Mouse (Mus musculus): ENCODE data around the gene Nup214.

Gene Nup214

DNA sequence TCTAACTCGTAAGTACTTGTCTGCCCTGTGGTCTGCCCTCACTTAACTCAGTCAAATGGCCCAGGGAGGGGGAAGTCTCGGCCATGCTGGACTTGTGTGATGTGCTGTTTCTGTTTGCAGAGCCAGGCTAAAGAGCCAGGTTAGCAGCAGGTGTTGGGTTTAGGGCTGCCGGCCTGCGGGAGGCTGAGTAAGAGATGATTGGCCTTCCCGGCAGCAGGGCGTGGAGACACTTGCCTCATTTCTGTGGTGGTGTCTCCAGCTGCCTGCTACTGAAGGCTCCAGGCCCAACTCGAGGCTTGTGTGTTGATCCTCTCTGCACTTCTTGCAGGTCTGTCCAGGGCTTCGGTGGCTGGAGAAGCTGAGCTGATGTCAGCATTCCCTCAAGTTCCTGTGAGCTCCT lies 77.6 kb downstream of the Nup214 start:
- no peak for DNase-seq

GRCm38 (mm10) chr2:32052418-32052817 lies 78.2 kb downstream of the Nup214 start:
- DNase-seq = no peak

GRCm38 (mm10) chr2:32055357-32055965 lies 81.2 kb downstream of the Nup214 start:
- DNase-seq = no peak

GRCm38 (mm10) chr2:32056524-32056923 lies 82.3 kb downstream of the Nup214 start:
- no peak for DNase-seq

GRCm38 (mm10) chr2:32057360-32057759 lies 83.1 kb downstream of the Nup214 start:
- DNase-seq = no peak

DNA sequence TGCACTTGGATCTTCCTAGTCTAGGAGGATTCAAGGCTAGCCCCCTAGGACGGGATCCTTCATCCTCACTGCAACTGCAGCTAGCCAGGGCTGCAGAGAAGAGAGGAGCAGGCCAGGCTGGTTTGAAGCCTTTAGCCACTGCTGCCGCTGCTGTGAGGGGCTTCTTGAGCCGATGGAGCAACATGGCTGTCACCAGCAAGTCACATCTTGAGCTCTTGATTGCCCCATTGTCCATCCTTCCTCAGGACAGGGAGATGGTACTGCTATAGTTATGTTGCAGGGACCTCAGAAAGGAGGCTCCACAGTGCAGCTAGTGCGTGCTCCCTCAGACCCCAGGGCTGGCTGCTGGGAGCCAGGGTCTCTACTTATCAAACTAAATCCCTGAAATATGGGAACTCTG lies 83.6 kb downstream of the Nup214 start:
- DNase-seq = no peak

- no peak for DNase-seq
These were observed 84.0 kb downstream of the Nup214 start for GRCm38 (mm10) chr2:32058241-32058640.

DNA sequence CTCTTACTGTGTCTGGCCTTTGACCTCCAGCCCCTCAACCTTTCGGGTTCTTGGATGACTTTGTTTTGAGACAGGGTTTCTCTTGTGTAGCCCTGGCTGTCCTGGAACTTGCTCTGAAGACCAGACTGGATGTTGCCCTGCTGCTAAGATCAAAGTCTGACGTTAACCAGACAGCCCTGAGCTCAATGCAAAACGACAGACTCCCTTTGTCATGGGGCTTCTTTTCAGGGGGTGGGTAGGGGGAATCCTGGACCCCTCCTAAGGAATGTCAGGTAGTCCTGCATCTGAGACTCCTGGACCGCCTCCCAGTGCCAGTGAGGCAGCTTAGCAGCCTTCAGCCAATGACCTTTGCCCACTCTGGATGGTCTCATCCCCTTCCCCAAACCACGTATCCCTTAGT lies 84.5 kb downstream of the Nup214 start:
- DNase-seq = no peak

- no peak for DNase-seq
These were observed 85.4 kb downstream of the Nup214 start for GRCm38 (mm10) chr2:32059613-32060012.

GRCm38 (mm10) chr2:32060228-32060805 lies 86.1 kb downstream of the Nup214 start:
- DNase-seq = no peak

DNA sequence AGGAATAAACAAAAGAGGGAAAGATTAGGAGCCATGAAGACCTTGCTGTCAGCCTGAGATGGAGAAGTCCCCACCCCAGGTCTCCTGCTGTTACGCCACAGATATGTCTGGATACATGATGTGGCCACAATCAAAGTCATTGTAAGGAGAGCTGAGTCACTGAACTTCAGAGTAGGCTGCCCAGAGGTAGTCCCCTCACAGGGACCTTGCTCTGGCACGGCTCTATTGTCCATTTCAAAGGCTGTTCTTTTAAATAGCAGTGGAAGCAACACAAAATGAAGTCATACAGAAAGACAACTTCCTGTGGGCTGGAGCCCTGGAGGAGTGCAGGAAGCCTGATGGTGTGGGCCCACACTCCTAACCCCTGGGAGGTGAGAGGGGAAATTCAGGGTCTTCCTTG lies 87.0 kb downstream of the Nup214 start:
- DNase-seq = no peak

GRCm38 (mm10) chr2:32061722-32062505 lies 87.7 kb downstream of the Nup214 start:
- DNase-seq = no peak

GRCm38 (mm10) chr2:32062626-32063410 lies 88.6 kb downstream of the Nup214 start:
- DNase-seq = no peak

DNA sequence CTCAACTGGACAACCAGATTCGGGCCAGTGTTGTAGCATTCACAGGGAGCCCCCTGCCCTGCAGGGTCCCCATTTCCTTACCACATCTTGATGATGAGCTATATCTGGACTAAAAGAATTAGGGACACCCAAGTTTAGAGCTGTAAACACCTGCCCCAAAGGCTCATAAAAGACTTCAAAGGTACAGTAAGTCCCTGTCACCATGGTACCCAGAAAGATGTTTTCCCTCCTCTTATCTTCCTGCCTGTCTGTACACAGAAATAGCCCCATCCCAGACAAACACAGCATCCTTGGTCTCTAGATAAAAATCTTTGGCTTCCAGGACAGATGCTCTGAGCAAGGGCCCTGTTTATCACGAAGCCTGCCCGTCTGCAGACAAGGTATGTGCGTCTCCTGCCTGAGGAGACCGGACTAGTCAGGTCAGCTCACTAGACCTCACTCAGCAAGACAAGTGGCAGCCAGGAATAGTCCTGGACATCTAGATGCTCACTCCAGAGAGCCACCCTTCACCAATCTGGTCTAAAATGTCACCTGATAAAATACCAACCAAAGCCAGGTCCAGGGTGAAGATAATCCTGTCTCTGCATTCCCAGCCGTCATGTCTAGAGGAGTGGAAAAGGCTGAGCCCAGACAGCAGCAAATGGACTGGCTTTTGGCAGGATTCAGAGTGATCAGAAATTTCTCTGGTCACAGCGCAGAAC lies 89.4 kb downstream of the Nup214 start:
- DNase-seq = no peak

DNA sequence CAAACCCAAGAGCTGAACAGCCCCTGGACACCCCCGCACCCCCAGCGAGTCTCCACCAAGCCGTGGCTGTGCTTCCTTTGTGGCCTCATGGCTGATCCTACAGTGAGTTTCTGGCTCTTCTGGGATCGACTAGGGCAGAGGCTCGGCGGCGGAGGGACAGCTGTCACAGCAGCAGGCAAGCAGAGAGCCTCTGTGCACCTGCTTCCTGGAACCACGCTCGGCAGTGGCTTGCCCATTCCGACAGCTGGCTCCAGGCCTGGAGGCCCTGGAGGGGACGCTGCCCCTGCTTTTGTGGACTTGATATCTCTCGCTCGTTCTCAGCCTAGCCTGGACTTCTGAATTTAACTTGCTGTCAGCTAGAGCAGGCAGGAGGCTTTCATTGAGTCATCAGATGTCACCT lies 90.7 kb downstream of the Nup214 start:
- no peak for DNase-seq

DNA sequence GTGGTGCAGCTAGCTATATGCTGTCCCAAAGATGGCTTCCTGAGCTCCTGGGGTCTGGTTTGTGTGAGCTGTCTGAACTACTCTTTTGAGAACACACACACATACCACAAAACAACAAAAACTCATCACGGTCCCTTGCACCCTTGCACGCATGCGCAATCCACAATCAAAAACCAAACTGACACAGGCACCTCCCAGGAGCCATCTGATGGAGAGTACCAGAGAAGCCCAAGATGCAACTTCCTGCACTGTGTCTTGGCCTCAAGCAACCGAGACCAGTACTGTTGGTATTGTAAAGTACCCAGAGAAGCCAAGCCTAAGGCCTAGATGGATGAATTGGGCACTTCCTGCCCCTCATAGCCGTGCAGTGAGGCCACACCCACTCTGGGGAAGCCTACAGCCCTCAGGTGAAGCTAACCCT lies 91.1 kb downstream of the Nup214 start:
- DNase-seq = peak in 1 of 2 experiments; percentile 44

GRCm38 (mm10) chr2:32066005-32066404 lies 91.8 kb downstream of the Nup214 start:
- DNase-seq = no peak

- no peak for DNase-seq
These were observed 94.8 kb downstream of the Nup214 start for GRCm38 (mm10) chr2:32068811-32069607.

DNA sequence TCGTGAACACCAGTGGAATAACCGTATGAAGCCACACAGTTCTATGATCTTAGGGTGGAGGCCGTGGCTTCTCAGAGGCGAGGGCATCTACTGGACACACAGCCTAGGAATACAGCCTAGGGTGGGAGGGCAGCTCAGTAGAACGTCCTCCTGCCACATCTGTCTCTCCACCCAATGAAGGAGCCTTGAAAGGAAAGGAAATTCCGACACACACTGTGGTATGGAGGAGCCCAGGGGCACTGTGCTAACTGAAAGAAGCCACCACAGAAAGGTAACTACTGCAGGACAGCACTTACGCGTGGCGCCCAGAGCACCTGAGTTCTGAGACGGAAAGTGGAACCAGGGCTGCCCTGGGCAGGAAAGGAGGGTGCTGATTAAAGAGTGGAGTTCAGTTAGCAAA lies 96.5 kb downstream of the Nup214 start:
- no peak for DNase-seq

DNA sequence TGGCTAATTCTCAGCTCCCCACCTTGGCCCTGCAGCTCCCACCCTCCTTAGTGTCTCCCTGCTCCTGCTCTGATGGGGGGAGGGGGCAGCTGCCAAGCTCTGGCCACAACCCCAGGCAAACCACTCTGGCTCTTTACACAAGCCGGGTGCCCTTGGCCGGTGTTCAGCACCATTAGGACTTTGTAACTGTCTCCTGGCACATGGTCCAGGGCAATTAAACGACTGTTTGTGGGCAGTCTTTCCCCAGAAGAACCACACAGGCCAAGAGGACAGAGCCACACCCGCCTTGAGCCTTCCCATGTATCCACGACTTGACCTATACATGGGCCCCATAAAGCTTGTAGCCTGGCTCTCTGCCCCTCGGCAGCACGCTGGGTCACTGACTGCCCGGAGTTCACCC lies 100.2 kb downstream of the Nup214 start:
- DNase-seq = no peak

DNA sequence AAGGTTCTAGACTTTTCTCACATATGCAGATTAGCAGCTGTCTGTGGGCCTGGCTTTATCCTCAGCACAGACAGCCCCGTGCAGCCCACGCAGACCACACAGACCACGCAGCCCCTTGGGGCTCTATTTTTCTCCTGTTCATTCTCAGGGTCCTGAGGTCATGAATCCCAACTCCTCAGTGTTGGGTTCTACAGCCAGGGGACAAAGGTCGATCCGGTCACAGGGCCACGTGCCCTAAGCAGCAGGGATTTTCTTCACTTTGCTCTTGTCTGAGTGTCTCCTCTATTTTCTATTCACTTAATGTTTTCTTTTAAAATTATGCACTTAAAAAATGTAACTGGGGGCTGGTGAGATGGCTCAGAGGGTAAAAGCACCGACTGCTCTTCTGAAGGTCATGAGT lies 101.1 kb downstream of the Nup214 start:
- no peak for DNase-seq

DNA sequence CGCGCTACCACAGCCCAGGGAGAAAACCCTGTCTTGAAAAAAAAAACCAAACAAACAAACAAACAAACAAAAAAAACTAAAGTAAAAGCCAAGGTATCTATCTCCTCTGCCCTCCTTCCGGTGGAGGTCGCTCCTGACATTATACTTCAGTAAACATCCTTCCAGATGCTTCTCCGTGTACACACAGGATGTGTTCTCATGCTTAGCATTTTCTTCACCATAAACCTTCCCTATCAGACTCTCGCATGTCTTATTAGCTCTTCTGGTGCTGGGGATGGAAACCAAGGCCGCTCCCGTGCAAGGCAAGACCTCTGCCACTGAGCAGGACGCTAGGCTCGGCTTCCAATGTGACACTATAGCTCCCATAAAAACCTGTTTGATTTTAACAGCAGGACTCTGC lies 103.5 kb downstream of the Nup214 start:
- no peak for DNase-seq

Measured in spleen, adult 18-20 months (tissue).